9 mouse cellular contexts compared by ENCODE assay signal in the genomic region with DNA sequence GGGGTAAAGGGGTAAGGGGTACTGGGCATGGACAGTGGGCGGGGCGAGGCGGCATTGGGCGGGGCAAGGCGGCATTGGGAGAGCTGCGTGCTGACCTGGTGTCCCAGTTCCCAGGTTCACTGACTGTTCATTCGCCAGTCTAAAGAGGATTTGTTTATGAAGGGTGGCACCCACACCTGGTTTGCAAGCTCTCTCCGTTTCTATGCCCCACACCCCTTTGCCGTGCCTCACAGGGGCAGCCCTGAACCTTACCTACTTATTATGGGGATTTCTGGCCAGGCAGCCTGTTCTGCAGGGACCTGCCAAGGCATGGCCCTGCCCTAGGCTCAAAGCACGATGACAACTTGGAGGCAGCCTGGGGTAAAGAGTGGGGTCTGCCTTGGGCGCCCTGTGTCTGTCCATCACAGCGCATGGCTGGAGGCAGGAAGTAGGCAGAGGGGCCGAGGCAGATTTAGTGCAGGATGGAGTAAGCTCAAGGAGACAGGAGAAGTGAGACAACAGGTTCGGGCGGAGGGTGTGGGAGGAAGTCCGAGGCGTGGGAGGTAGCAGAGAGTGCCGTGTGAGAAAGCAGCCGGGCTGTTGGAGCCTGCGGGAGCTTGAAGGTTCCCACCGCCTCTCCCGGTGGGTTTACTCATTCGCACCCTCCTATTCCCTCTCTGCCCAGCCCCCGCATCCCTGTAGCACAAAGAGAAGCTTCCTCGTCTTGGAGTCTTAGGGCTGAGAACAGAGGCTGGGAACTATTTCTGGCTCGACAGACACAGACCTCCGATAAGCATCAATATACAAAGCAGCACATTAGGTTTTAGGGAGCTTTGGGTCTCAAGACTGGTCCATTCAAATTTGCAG. TPM values are rescaled to one million over a fixed set of nuclear protein-coding genes. Genes with fewer than 3 reads are reported as not detected.
A peak's percentile ranks its signal among the peaks of the same experiment; 100 is the strongest.
DNase-seq lines count a peak whose midpoint lies in the region; ATAC-seq and TF ChIP-seq lines count a peak whose summit lies in the region.
"Had no signal": no experiment of that assay in that cellular context is flagged by ENCODE, and none has a peak within 500 bp of the region (broad histone marks: within the 10 kb centered on the region; RNA-seq: fewer than 3 reads in every experiment).

No protein-coding gene starts in this region.

- peak; percentile 64 for ATAC-seq in kidney, postnatal 0 days (replicated peaks; ENCODE audit: low FRiP score, low read depth)
- ATAC-seq in hindbrain, embryonic 12.5 days (ENCODE audit: low FRiP score), result no peak
- no peak for ATAC-seq in liver, embryonic 12.5 days
- ATAC-seq: Patski had no signal

- H3K4me1 ChIP-seq in kidney, postnatal 0 days (replicated peaks; ENCODE audit: insufficient read depth, low read length), result 0 out of 2 replicates have a peak, but pooled peaks cover 2% of the 10 kb centered on the region
- H3K4me1 ChIP-seq in embryonic fibroblast, embryonic 13.5 days (ENCODE audit: control insufficient read depth, insufficient read depth, low read length), result 0 out of 2 replicates have a peak, but pooled peaks cover 8% of the 10 kb centered on the region
- H3K4me1 ChIP-seq in hindbrain, embryonic 12.5 days, result peaks cover 20% of the 10 kb centered on the region
- H3K4me1 ChIP-seq in liver, embryonic 12.5 days, result peaks cover 36% of the 10 kb centered on the region

- 0 out of 2 replicates have a peak overlapping the region, but pooled peaks have one; percentile 6 for H3K9ac ChIP-seq in kidney, postnatal 0 days (ENCODE audit: low read depth, low read length)
- H3K9ac ChIP-seq in hindbrain, embryonic 12.5 days, result no peak overlapping the region
- 0 out of 2 replicates have a peak overlapping the region, but pooled peaks have one; percentile 4 for H3K9ac ChIP-seq in liver, embryonic 12.5 days

- 6% methylated on average over 27 of the region's 27 CpGs for WGBS in kidney, postnatal 0 days
- 19% methylated on average over 27 of the region's 27 CpGs for WGBS in hindbrain, embryonic 12.5 days
- 9% methylated on average over 27 of the region's 27 CpGs for WGBS in liver, embryonic 12.5 days (ENCODE audit: insufficient replicate concordance)

- no peaks in the 10 kb centered on the region for H3K9me3 ChIP-seq in kidney, postnatal 0 days (replicated peaks; ENCODE audit: low read length)
- no peaks in the 10 kb centered on the region for H3K9me3 ChIP-seq in hindbrain, embryonic 12.5 days (replicated peaks)
- no peaks in the 10 kb centered on the region for H3K9me3 ChIP-seq in liver, embryonic 12.5 days (replicated peaks)

- H3K36me3 ChIP-seq in kidney, postnatal 0 days (ENCODE audit: insufficient read depth, low read length), result no peaks in the 10 kb centered on the region
- no peaks in the 10 kb centered on the region for H3K36me3 ChIP-seq in hindbrain, embryonic 12.5 days
- no peaks in the 10 kb centered on the region for H3K36me3 ChIP-seq in liver, embryonic 12.5 days
- H3K36me3 ChIP-seq in myocyte (ENCODE audit: control insufficient read depth, insufficient read depth), result no peaks in the 10 kb centered on the region

- H3K79me2 ChIP-seq in myocyte (ENCODE audit: control insufficient read depth, insufficient read depth), result no peaks in the 10 kb centered on the region

- TF ChIP-seq POLR2A in embryonic fibroblast, embryonic 13.5 days (IDR thresholded peaks at IDR 0.05; ENCODE audit: low read depth, low read length), result 0 out of 2 replicates have a peak, but pooled peaks have one; percentile 22
- no peak for TF ChIP-seq POLR2A in myocyte (IDR thresholded peaks at IDR 0.05; ENCODE audit: insufficient read length, low read depth)

- peak overlapping the region; percentile 57 for H3K4me2 ChIP-seq in kidney, postnatal 0 days (ENCODE audit: low read length)
- H3K4me2 ChIP-seq in hindbrain, embryonic 12.5 days (replicated peaks), result peak overlapping the region; percentile 42
- peak overlapping the region; percentile 46 for H3K4me2 ChIP-seq in liver, embryonic 12.5 days
- peak overlapping the region; percentile 82 for H3K4me2 ChIP-seq in myocyte (ENCODE audit: low read depth)

- H3ac ChIP-seq in myocyte (ENCODE audit: control insufficient read depth, insufficient read length), result no peak overlapping the region

- peak overlapping the region; percentile 67 for H3K27ac ChIP-seq in kidney, postnatal 0 days
- no peak overlapping the region for H3K27ac ChIP-seq in embryonic fibroblast, embryonic 13.5 days (ENCODE audit: insufficient read depth, low read length)
- H3K27ac ChIP-seq in hindbrain, embryonic 12.5 days, result no peak overlapping the region
- no peak overlapping the region for H3K27ac ChIP-seq in liver, embryonic 12.5 days

- peak overlapping the region; percentile 13; the same call in 1 of the 2 replicates for H3K4me3 ChIP-seq in kidney, postnatal 0 days (replicated peaks; ENCODE audit: low read depth, low read length)
- no peak overlapping the region for H3K4me3 ChIP-seq in embryonic fibroblast, embryonic 13.5 days (ENCODE audit: insufficient read depth, low read length)
- 0 out of 2 replicates have a peak overlapping the region, but pooled peaks have one; percentile 4 for H3K4me3 ChIP-seq in hindbrain, embryonic 12.5 days
- peak overlapping the region; percentile 5; the same call in 1 of the 2 replicates for H3K4me3 ChIP-seq in liver, embryonic 12.5 days
- peak overlapping the region; percentile 19 for H3K4me3 ChIP-seq in myocyte

- no peak for TF ChIP-seq CTCF in kidney, postnatal 0 days (IDR thresholded peaks at IDR 0.05; ENCODE audit: low read depth)
- no peak for TF ChIP-seq CTCF in embryonic fibroblast, embryonic 13.5 days (IDR thresholded peaks at IDR 0.05; ENCODE audit: borderline replicate concordance, insufficient read depth, low read length)

- no peaks in the 10 kb centered on the region for H3K27me3 ChIP-seq in kidney, postnatal 0 days (ENCODE audit: insufficient read depth, low read length)
- H3K27me3 ChIP-seq in hindbrain, embryonic 12.5 days, result peaks cover 35% of the 10 kb centered on the region
- H3K27me3 ChIP-seq in liver, embryonic 12.5 days (replicated peaks), result peaks cover 53% of the 10 kb centered on the region
- H3K27me3 ChIP-seq in myocyte (ENCODE audit: control insufficient read depth, insufficient read depth, insufficient read length), result no peaks in the 10 kb centered on the region
- H3K27me3 ChIP-seq: Patski had no signal

- peak; percentile 89 for DNase-seq in kidney, postnatal 0 days (ENCODE audit: low spot score)
- DNase-seq in kidney, adult 11 months, result no peak
- DNase-seq in thymus, postnatal 36 days, result peak; percentile 24 to 35
- DNase-seq in ovary, postnatal 14 days (ENCODE audit: low spot score), result no peak

TF ChIP-seq in myocyte, 11 proteins besides CTCF, POLR2A, EP300 and RAD21:
- TF ChIP-seq MYOD1 (IDR thresholded peaks at IDR 0.05; ENCODE audit: control insufficient read depth in 1 of 3, insufficient read length in 2 of 3, low read depth in 2 of 3) (peak in 2 of 3 experiments; percentile 19 to 80), USF1 (IDR thresholded peaks at IDR 0.05; ENCODE audit: low read depth) (no peak), MYOG (IDR thresholded peaks at IDR 0.05; ENCODE audit: control insufficient read depth in 1 of 3, insufficient read depth in 1 of 3, insufficient read length in 2 of 3, low read depth in 2 of 3) (peak in 1 of 3 experiments; percentile 59)
TF ChIP-seq in myocyte: peak in this region for 2.

RNA-seq across cellular contexts. Expression of gene Tnni1, which starts 14.4 kb away (rescaled TPM):
- 7.9 and 8.9 TPM in 2 replicates for polyA plus RNA-seq in kidney, postnatal 0 days (2015; fragmentation: Nextera tagmentation; extraction: Ambion mirVana)
- 1.1 and 1.5 TPM in 2 replicates for polyA plus RNA-seq in embryonic fibroblast, embryonic 13.5 days (2011; ENCODE audit: insufficient read length, low read depth, missing spikeins)
- polyA plus RNA-seq in hindbrain, embryonic 12.5 days (2016; fragmentation: Nextera tagmentation; extraction: Ambion mirVana), result 9.5 and 28.5 TPM in 2 replicates
- polyA plus RNA-seq in liver, embryonic 12.5 days (2016; fragmentation: Nextera tagmentation; extraction: Ambion mirVana), result 10.5 and 12.9 TPM in 2 replicates
- polyA plus RNA-seq in myocyte (2012; fragmentation: generic; extraction: Trizol), result 3,569 TPM

RNA-seq across cellular contexts. Expression of gene Lad1, which starts 24.8 kb away (rescaled TPM):
- polyA plus RNA-seq in kidney, postnatal 0 days (2015; fragmentation: Nextera tagmentation; extraction: Ambion mirVana), result 28.4 and 33.2 TPM in 2 replicates
- not detected in 2 replicates for polyA plus RNA-seq in embryonic fibroblast, embryonic 13.5 days (2011; ENCODE audit: insufficient read length, low read depth, missing spikeins)
- 1.1 and 3.5 TPM in 2 replicates for polyA plus RNA-seq in hindbrain, embryonic 12.5 days (2016; fragmentation: Nextera tagmentation; extraction: Ambion mirVana)
- 0.26 and 0.79 TPM in 2 replicates for polyA plus RNA-seq in liver, embryonic 12.5 days (2016; fragmentation: Nextera tagmentation; extraction: Ambion mirVana)
- polyA plus RNA-seq in myocyte (2012; fragmentation: generic; extraction: Trizol), result 0.46 TPM

RNA-seq across cellular contexts. Expression of gene Phlda3, which starts 27.7 kb away (rescaled TPM):
- 76.4 and 78.4 TPM in 2 replicates for polyA plus RNA-seq in kidney, postnatal 0 days (2015; fragmentation: Nextera tagmentation; extraction: Ambion mirVana)
- 147 and 179 TPM in 2 replicates for polyA plus RNA-seq in embryonic fibroblast, embryonic 13.5 days (2011; ENCODE audit: insufficient read length, low read depth, missing spikeins)
- polyA plus RNA-seq in hindbrain, embryonic 12.5 days (2016; fragmentation: Nextera tagmentation; extraction: Ambion mirVana), result 18.3 and 19.1 TPM in 2 replicates
- polyA plus RNA-seq in liver, embryonic 12.5 days (2016; fragmentation: Nextera tagmentation; extraction: Ambion mirVana), result 11.4 and 11.9 TPM in 2 replicates
- polyA plus RNA-seq in myocyte (2012; fragmentation: generic; extraction: Trizol), result 317 TPM

RNA-seq across cellular contexts. Expression of gene Tnnt2, which starts 42.6 kb away (rescaled TPM):
- polyA plus RNA-seq in kidney, postnatal 0 days (2015; fragmentation: Nextera tagmentation; extraction: Ambion mirVana), result 2.0 and 5.7 TPM in 2 replicates
- 3.7 and 5.4 TPM in 2 replicates for polyA plus RNA-seq in embryonic fibroblast, embryonic 13.5 days (2011; ENCODE audit: insufficient read length, low read depth, missing spikeins)
- polyA plus RNA-seq in hindbrain, embryonic 12.5 days (2016; fragmentation: Nextera tagmentation; extraction: Ambion mirVana), result 5.1 and 18.5 TPM in 2 replicates
- 1.5 and 3.3 TPM in 2 replicates for polyA plus RNA-seq in liver, embryonic 12.5 days (2016; fragmentation: Nextera tagmentation; extraction: Ambion mirVana)
- polyA plus RNA-seq in myocyte (2012; fragmentation: generic; extraction: Trizol), result 2,000 TPM

Comparison
In these comparisons a context has a peak if more than half of its experiments do, and no peak if none do; other contexts are left out.
1. DNase-seq: peak in kidney, postnatal 0 days (single experiment) and thymus, postnatal 36 days (2 of 2); none in kidney, adult 11 months (single experiment) and ovary, postnatal 14 days (single experiment).
2. RNA of gene Tnni1, which starts 14.4 kb away (polyA plus RNA-seq): 3,569 TPM in myocyte (single experiment); 10.5 to 12.9 TPM in liver, embryonic 12.5 days, 9.5 to 28.5 TPM in hindbrain, embryonic 12.5 days, 7.9 to 8.9 TPM in kidney, postnatal 0 days and 1.1 to 1.5 TPM in embryonic fibroblast, embryonic 13.5 days; every median in the first group is over 100 times any median in the second.
3. Peak in every context shown above with its lines, with median percentiles within 50 percentile points of each other: H3K4me2 ChIP-seq.